Mouse (Mus musculus): ENCODE data around the gene Gm21860.
"Not testable (repeated sequence)": the region's sequence is repeated elsewhere in the genome, so short reads cannot be mapped to it uniquely, and the experiment has no call there.

- TF ChIP-seq CTCF, POLR2A (IDR thresholded peaks at IDR 0.05; ENCODE audit: extremely low read depth, insufficient read depth, low read length): not testable (repeated sequence)
Observed at GRCm38 (mm10) chrY:90718021-90718420, 36.6 kb downstream of the Gm21860 start.

Measured in cortical plate, adult 2 months (tissue).